Mouse (Mus musculus): ENCODE measurements at regions not wholly inside any gene's neighbourhood (a gene's known extent, or its start where the extent isn't known, plus 50 kb on each side); places are given as distances from the start of the nearest gene placed in this dataset.
A peak's percentile ranks its signal among the peaks of the same experiment; 100 is the strongest.

- H3K27ac ChIP-seq, result no peak overlapping the region
- H3K4me3 ChIP-seq (replicated peaks), result no peak overlapping the region
- H3K9ac ChIP-seq (replicated peaks), result no peak overlapping the region
- no peaks in the 10 kb centered on the region; the same call in 1 of the 2 replicates for H3K9me3 ChIP-seq
- no peak overlapping the region for H3K4me2 ChIP-seq (replicated peaks)
- no peaks in the 10 kb centered on the region for H3K27me3 ChIP-seq
- 93% methylated on average over 5 of the region's 5 CpGs for WGBS
- no peaks in the 10 kb centered on the region for H3K4me1 ChIP-seq (replicated peaks)
- no peak for ATAC-seq
- H3K36me3 ChIP-seq, result no peaks in the 10 kb centered on the region
Measured at GRCm38 (mm10) chr3:21407077-21407476, 669.4 kb upstream of the Tbl1xr1 start.

GRCm38 (mm10) chr3:21412010-21412409, 664.4 kb upstream of the Tbl1xr1 start:
- Histone ChIP-seq H3K4me2 (replicated peaks) (no peak overlapping the region), H3K27me3 (no peaks in the 10 kb centered on the region), H3K4me1 (replicated peaks) (no peaks in the 10 kb centered on the region), H3K9ac (replicated peaks) (no peak overlapping the region), H3K27ac (no peak overlapping the region), H3K36me3 (no peaks in the 10 kb centered on the region), H3K9me3 (no peaks in the 10 kb centered on the region; the same call in 1 of the 2 replicates), H3K4me3 (replicated peaks) (no peak overlapping the region)
- 89% methylated on average over 2 of the region's 2 CpGs for WGBS
- ATAC-seq, result no peak

- H3K4me3 ChIP-seq (replicated peaks), result no peak overlapping the region
- 67% methylated on average over 5 of the region's 5 CpGs for WGBS
- no peak for ATAC-seq
- no peak overlapping the region for H3K27ac ChIP-seq
- H3K4me1 ChIP-seq (replicated peaks), result no peaks in the 10 kb centered on the region
- H3K27me3 ChIP-seq, result no peaks in the 10 kb centered on the region
- H3K4me2 ChIP-seq (replicated peaks), result no peak overlapping the region
- H3K9me3 ChIP-seq, result no peaks in the 10 kb centered on the region
- H3K9ac ChIP-seq (replicated peaks), result no peak overlapping the region
- H3K36me3 ChIP-seq, result no peaks in the 10 kb centered on the region
Measured at GRCm38 (mm10) chr3:21423139-21423538, 653.3 kb upstream of the Tbl1xr1 start.

GRCm38 (mm10) chr3:21426538-21426937, 649.9 kb upstream of the Tbl1xr1 start:
- H3K27ac ChIP-seq, result no peak overlapping the region
- no peaks in the 10 kb centered on the region for H3K27me3 ChIP-seq
- H3K9ac ChIP-seq (replicated peaks), result no peak overlapping the region
- no peaks in the 10 kb centered on the region; the same call in 1 of the 2 replicates for H3K9me3 ChIP-seq
- 0 out of 2 replicates have a peak, but pooled peaks cover 3% of the 10 kb centered on the region for H3K4me1 ChIP-seq (replicated peaks)
- 83% methylated on average over 6 of the region's 6 CpGs for WGBS
- no peak for ATAC-seq
- no peak overlapping the region for H3K4me2 ChIP-seq (replicated peaks)
- H3K4me3 ChIP-seq (replicated peaks), result no peak overlapping the region
- no peaks in the 10 kb centered on the region for H3K36me3 ChIP-seq

GRCm38 (mm10) chr3:21427408-21428031, 648.9 kb upstream of the Tbl1xr1 start:
- Histone ChIP-seq H3K4me1 (replicated peaks) (0 out of 2 replicates have a peak, but pooled peaks cover 3% of the 10 kb centered on the region), H3K4me2 (replicated peaks) (no peak overlapping the region), H3K36me3 (no peaks in the 10 kb centered on the region), H3K27ac (no peak overlapping the region), H3K4me3 (replicated peaks) (no peak overlapping the region), H3K9ac (replicated peaks) (no peak overlapping the region), H3K9me3 (no peaks in the 10 kb centered on the region; the same call in 1 of the 2 replicates), H3K27me3 (no peaks in the 10 kb centered on the region)
- ATAC-seq, result no peak
- WGBS, result 60% methylated on average over 6 of the region's 6 CpGs

- WGBS, result 50% methylated on average over 2 of the region's 2 CpGs
- no peak overlapping the region for H3K9ac ChIP-seq (replicated peaks)
- H3K27me3 ChIP-seq, result no peaks in the 10 kb centered on the region
- no peak for ATAC-seq
- H3K4me3 ChIP-seq (replicated peaks), result no peak overlapping the region
- no peaks in the 10 kb centered on the region for H3K36me3 ChIP-seq
- no peak overlapping the region for H3K4me2 ChIP-seq (replicated peaks)
- no peaks in the 10 kb centered on the region; the same call in 1 of the 2 replicates for H3K9me3 ChIP-seq
- 0 out of 2 replicates have a peak, but pooled peaks cover 3% of the 10 kb centered on the region for H3K4me1 ChIP-seq (replicated peaks)
- no peak overlapping the region for H3K27ac ChIP-seq
Measured at GRCm38 (mm10) chr3:21428120-21428519, 648.3 kb upstream of the Tbl1xr1 start.

GRCm38 (mm10) chr3:21464245-21464644, 612.2 kb upstream of the Tbl1xr1 start:
- Histone ChIP-seq H3K27me3 (no peaks in the 10 kb centered on the region), H3K4me2 (replicated peaks) (no peak overlapping the region), H3K27ac (no peak overlapping the region), H3K36me3 (no peaks in the 10 kb centered on the region), H3K9me3 (no peaks in the 10 kb centered on the region), H3K4me3 (replicated peaks) (no peak overlapping the region), H3K9ac (replicated peaks) (no peak overlapping the region), H3K4me1 (replicated peaks) (0 out of 2 replicates have a peak, but pooled peaks cover 4% of the 10 kb centered on the region)
- 23% methylated on average over 4 of the region's 4 CpGs for WGBS
- no peak for ATAC-seq

- no peak overlapping the region for H3K4me2 ChIP-seq (replicated peaks)
- no peak overlapping the region for H3K4me3 ChIP-seq (replicated peaks)
- H3K9me3 ChIP-seq, result no peaks in the 10 kb centered on the region
- H3K27ac ChIP-seq, result no peak overlapping the region
- H3K4me1 ChIP-seq (replicated peaks), result 0 out of 2 replicates have a peak, but pooled peaks cover 4% of the 10 kb centered on the region
- H3K9ac ChIP-seq (replicated peaks), result no peak overlapping the region
- H3K36me3 ChIP-seq, result no peaks in the 10 kb centered on the region
- 66% methylated on average over 7 of the region's 7 CpGs for WGBS
- H3K27me3 ChIP-seq, result no peaks in the 10 kb centered on the region
- ATAC-seq, result no peak
Measured at GRCm38 (mm10) chr3:21466113-21466645, 610.3 kb upstream of the Tbl1xr1 start.

GRCm38 (mm10) chr3:21477366-21477765, 599.1 kb upstream of the Tbl1xr1 start:
- Histone ChIP-seq H3K27me3 (no peaks in the 10 kb centered on the region), H3K36me3 (no peaks in the 10 kb centered on the region), H3K4me3 (replicated peaks) (no peak overlapping the region), H3K4me1 (replicated peaks) (peaks cover 9% of the 10 kb centered on the region), H3K9ac (replicated peaks) (no peak overlapping the region), H3K4me2 (replicated peaks) (no peak overlapping the region), H3K9me3 (no peaks in the 10 kb centered on the region), H3K27ac (no peak overlapping the region)
- WGBS, result 91% methylated on average over 4 of the region's 4 CpGs
- no peak for ATAC-seq

GRCm38 (mm10) chr3:21479021-21479795, 597.2 kb upstream of the Tbl1xr1 start:
- Histone ChIP-seq H3K9ac (replicated peaks) (no peak overlapping the region), H3K4me3 (replicated peaks) (no peak overlapping the region), H3K27me3 (no peaks in the 10 kb centered on the region), H3K9me3 (no peaks in the 10 kb centered on the region), H3K36me3 (no peaks in the 10 kb centered on the region), H3K4me1 (replicated peaks) (peaks cover 9% of the 10 kb centered on the region), H3K27ac (no peak overlapping the region), H3K4me2 (replicated peaks) (no peak overlapping the region)
- 34% methylated on average over 5 of the region's 5 CpGs for WGBS
- peak; percentile 69; the same call in 1 of the 2 replicates for ATAC-seq

GRCm38 (mm10) chr3:21479846-21480245, 596.6 kb upstream of the Tbl1xr1 start:
- Histone ChIP-seq H3K4me2 (replicated peaks) (no peak overlapping the region), H3K4me1 (replicated peaks) (peaks cover 9% of the 10 kb centered on the region), H3K9ac (replicated peaks) (no peak overlapping the region), H3K27ac (no peak overlapping the region), H3K9me3 (no peaks in the 10 kb centered on the region), H3K27me3 (no peaks in the 10 kb centered on the region), H3K36me3 (no peaks in the 10 kb centered on the region), H3K4me3 (replicated peaks) (no peak overlapping the region)
- no peak for ATAC-seq

- 80% methylated on average over 2 of the region's 2 CpGs for WGBS
- H3K9ac ChIP-seq (replicated peaks), result no peak overlapping the region
- no peak for ATAC-seq
Measured at GRCm38 (mm10) chr3:21484052-21484451, 592.4 kb upstream of the Tbl1xr1 start.

More at GRCm38 (mm10) chr3:21484052-21484451, 592.4 kb upstream of the Tbl1xr1 start:
- no peak overlapping the region for H3K27ac ChIP-seq
- no peak overlapping the region for H3K4me3 ChIP-seq (replicated peaks)
- H3K36me3 ChIP-seq, result no peaks in the 10 kb centered on the region
- H3K9me3 ChIP-seq, result no peaks in the 10 kb centered on the region
- H3K4me1 ChIP-seq (replicated peaks), result peaks cover 6% of the 10 kb centered on the region
- H3K4me2 ChIP-seq (replicated peaks), result no peak overlapping the region
- no peaks in the 10 kb centered on the region for H3K27me3 ChIP-seq
